Mouse (Mus musculus) olfactory bulb, adult 2 months (tissue): Measurements from ENCODE around the gene Brpf1.

ENCODE experiments used
- CTCF ChIP-seq: fragments of 200-500 bp; IDR thresholded peaks from 2 replicates; pipeline ENCODE4 v1.5.1; 2012; ENCODE audit warnings: low read depth, mild to moderate bottlenecking, low read length, moderate library complexity; ENCODE audit not compliant: insufficient read depth
- POLR2A ChIP-seq: fragments of 200-500 bp; IDR thresholded peaks from 2 replicates; pipeline ENCODE4 v1.6.1; 2012; ENCODE audit warnings: mild to moderate bottlenecking, low read depth, low read length, moderate library complexity; ENCODE audit not compliant: insufficient read depth

DNA sequence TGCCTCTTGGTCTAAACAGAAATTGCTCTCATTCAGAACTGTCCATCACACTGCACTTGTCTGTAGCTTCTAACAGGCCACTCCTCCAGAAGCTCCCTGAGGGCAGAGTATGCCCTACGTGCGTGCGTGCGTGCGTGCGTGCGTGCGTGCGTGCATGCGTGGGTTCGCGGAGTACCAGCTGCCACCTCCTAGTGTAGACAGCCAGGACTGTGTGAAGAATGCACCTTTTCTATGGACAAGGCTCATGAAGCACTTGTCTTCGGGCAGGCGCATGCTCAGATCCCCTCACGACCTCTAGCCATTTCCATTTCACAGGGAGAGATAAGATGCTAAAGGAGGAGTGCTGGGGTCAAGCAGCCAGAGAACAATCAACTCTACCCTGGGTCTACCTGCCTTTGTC lies 17.6 kb upstream of the Brpf1 start:
- TF ChIP-seq CTCF: no peak
- TF ChIP-seq POLR2A: no peak
